Mouse (Mus musculus) liver, embryonic 16.5 days (tissue): ENCODE measurements at regions not wholly inside any gene's neighbourhood (a gene's known extent, or its start where the extent isn't known, plus 50 kb on each side); places are given as distances from the start of the nearest gene placed in this dataset.

Experiments used
- ATAC-seq: fragments of 200-750 bp; cut with Nextera tagmentation; 2 replicates; pipeline ENCODE4 v1.8.0; 2017; ENCODE audit warnings: low read depth, mild to moderate bottlenecking, moderate number of reproducible peaks, moderate library complexity
- H3K27ac ChIP-seq: fragments of 300-500 bp; sonication (generic); 2 replicates; pipeline ENCODE4 v1.5.1; 2014; ENCODE audit warnings: mild to moderate bottlenecking, low read length
- H3K27me3 ChIP-seq: fragments of 300-500 bp; sonication (generic); 2 replicates; pipeline ENCODE4 v1.6.1; 2014; ENCODE audit warnings: low read depth, low read length, mixed read lengths; ENCODE audit not compliant: control insufficient read depth, insufficient read depth
- H3K36me3 ChIP-seq: fragments of 300-500 bp; sonication (generic); 2 replicates; pipeline ENCODE4 v1.6.1; 2014; ENCODE audit warnings: mild to moderate bottlenecking; ENCODE audit not compliant: control insufficient read depth, insufficient read depth
- H3K4me1 ChIP-seq: fragments of 300-500 bp; sonication (generic); 2 replicates; pipeline ENCODE4 v1.6.1; 2014; ENCODE audit warnings: low read depth, low read length, mixed read lengths; ENCODE audit not compliant: control insufficient read depth
- H3K4me2 ChIP-seq: fragments of 300-500 bp; sonication (generic); 2 replicates; pipeline ENCODE4 v1.6.1; 2014; ENCODE audit warnings: low read depth, low read length, mixed read lengths
- H3K4me3 ChIP-seq: fragments of 300-500 bp; sonication (generic); 2 replicates; pipeline ENCODE4 v1.5.1; 2014; ENCODE audit warnings: low read depth, mild to moderate bottlenecking, low read length
- H3K9ac ChIP-seq: fragments of 300-500 bp; sonication (generic); 2 replicates; pipeline ENCODE4 v1.6.1; 2014; ENCODE audit warnings: low read depth, low read length
- H3K9me3 ChIP-seq: fragments of 300-500 bp; sonication (generic); replicated peaks from 2 replicates; pipeline ENCODE4 v1.6.1; 2016; ENCODE audit warnings: low read length; ENCODE audit not compliant: control insufficient read depth
- WGBS: fragments of 180-500 bp; shearing (Covaris S2); extraction: QIAGEN DNeasy Blood & Tissue Kit; methylation state at CpG from one replicate; pipeline ENCODE4 v1.1.7; 2014; ENCODE audit not compliant: insufficient replicate concordance; 5-methylcytosine and 5-hydroxymethylcytosine counted together

- no peaks in the 10 kb centered on the region for H3K36me3 ChIP-seq
- H3K4me2 ChIP-seq = no peak overlapping the region
- H3K4me1 ChIP-seq = no peaks in the 10 kb centered on the region
- no peaks in the 10 kb centered on the region for H3K27me3 ChIP-seq
- H3K9me3 ChIP-seq = no peaks in the 10 kb centered on the region
- 37% methylated on average over 5 of the region's 5 CpGs for WGBS
- no peak for ATAC-seq
- H3K27ac ChIP-seq = no peak overlapping the region
- no peak overlapping the region for H3K9ac ChIP-seq
- H3K4me3 ChIP-seq = no peak overlapping the region
These were observed 149.5 kb downstream of the Irx5 start for GRCm38 (mm10) chr8:92506906-92507305.

- no peaks in the 10 kb centered on the region for H3K4me1 ChIP-seq
These were observed 158.0 kb downstream of the Irx5 start for GRCm38 (mm10) chr8:92515385-92515784.

GRCm38 (mm10) chr8:92518031-92518430 lies 156.1 kb upstream of the Irx6 start:
- 66% methylated on average over 8 of the region's 8 CpGs for WGBS
- H3K4me1 ChIP-seq = no peaks in the 10 kb centered on the region
- no peak overlapping the region for H3K4me2 ChIP-seq

More at GRCm38 (mm10) chr8:92515385-92515784, 158.0 kb downstream of the Irx5 start:
- no peak for ATAC-seq
- H3K36me3 ChIP-seq = no peaks in the 10 kb centered on the region
- H3K27ac ChIP-seq = no peak overlapping the region
- 50% methylated on average over 2 of the region's 2 CpGs for WGBS
- H3K4me2 ChIP-seq = no peak overlapping the region
- 0 out of 2 replicates have a peak, but pooled peaks cover 2% of the 10 kb centered on the region for H3K9me3 ChIP-seq
- no peaks in the 10 kb centered on the region for H3K27me3 ChIP-seq
- H3K9ac ChIP-seq = no peak overlapping the region
- H3K4me3 ChIP-seq = no peak overlapping the region

GRCm38 (mm10) chr8:92518486-92518885 lies 155.6 kb upstream of the Irx6 start:
- Histone ChIP-seq H3K4me1 (no peaks in the 10 kb centered on the region), H3K9me3 (0 out of 2 replicates have a peak, but pooled peaks cover 2% of the 10 kb centered on the region), H3K36me3 (no peaks in the 10 kb centered on the region), H3K4me3 (no peak overlapping the region), H3K27ac (no peak overlapping the region), H3K27me3 (no peaks in the 10 kb centered on the region), H3K4me2 (no peak overlapping the region), H3K9ac (no peak overlapping the region)
- WGBS = 63% methylated on average over 3 of the region's 3 CpGs
- ATAC-seq = no peak

More at GRCm38 (mm10) chr8:92518031-92518430, 156.1 kb upstream of the Irx6 start:
- Histone ChIP-seq H3K36me3 (no peaks in the 10 kb centered on the region), H3K27me3 (no peaks in the 10 kb centered on the region), H3K27ac (no peak overlapping the region), H3K9me3 (0 out of 2 replicates have a peak, but pooled peaks cover 2% of the 10 kb centered on the region), H3K9ac (no peak overlapping the region), H3K4me3 (no peak overlapping the region)
- ATAC-seq = no peak

GRCm38 (mm10) chr8:92522519-92522918 lies 151.6 kb upstream of the Irx6 start:
- no peak for ATAC-seq
- H3K4me3 ChIP-seq = no peak overlapping the region
- 69% methylated on average over 6 of the region's 6 CpGs for WGBS

GRCm38 (mm10) chr8:92529756-92530155 lies 144.3 kb upstream of the Irx6 start:
- no peaks in the 10 kb centered on the region for H3K27me3 ChIP-seq
- H3K4me2 ChIP-seq = no peak overlapping the region
- H3K9ac ChIP-seq = no peak overlapping the region
- H3K9me3 ChIP-seq = no peaks in the 10 kb centered on the region
- H3K36me3 ChIP-seq = no peaks in the 10 kb centered on the region
- no peaks in the 10 kb centered on the region for H3K4me1 ChIP-seq
- H3K4me3 ChIP-seq = no peak overlapping the region
- H3K27ac ChIP-seq = no peak overlapping the region
- no peak for ATAC-seq
- WGBS = 64% methylated on average over 11 of the region's 11 CpGs

More at GRCm38 (mm10) chr8:92522519-92522918, 151.6 kb upstream of the Irx6 start:
- Histone ChIP-seq H3K9me3 (0 out of 2 replicates have a peak, but pooled peaks cover 2% of the 10 kb centered on the region), H3K4me2 (no peak overlapping the region), H3K9ac (no peak overlapping the region), H3K27ac (no peak overlapping the region), H3K4me1 (no peaks in the 10 kb centered on the region), H3K27me3 (no peaks in the 10 kb centered on the region), H3K36me3 (no peaks in the 10 kb centered on the region)

GRCm38 (mm10) chr8:92540636-92541035 lies 133.5 kb upstream of the Irx6 start:
- H3K9me3 ChIP-seq = no peaks in the 10 kb centered on the region
- H3K27me3 ChIP-seq = no peaks in the 10 kb centered on the region
- H3K4me3 ChIP-seq = no peak overlapping the region
- no peak for ATAC-seq
- no peaks in the 10 kb centered on the region for H3K36me3 ChIP-seq
- H3K9ac ChIP-seq = no peak overlapping the region
- H3K4me1 ChIP-seq = no peaks in the 10 kb centered on the region
- WGBS = 20% methylated on average over 2 of the region's 2 CpGs
- no peak overlapping the region for H3K27ac ChIP-seq
- no peak overlapping the region for H3K4me2 ChIP-seq

GRCm38 (mm10) chr8:92545347-92546059 lies 128.6 kb upstream of the Irx6 start:
- WGBS = 50% methylated on average over 17 of the region's 17 CpGs

GRCm38 (mm10) chr8:92555140-92555539 lies 118.9 kb upstream of the Irx6 start:
- no peaks in the 10 kb centered on the region for H3K4me1 ChIP-seq
- H3K4me2 ChIP-seq = no peak overlapping the region
- no peak overlapping the region for H3K4me3 ChIP-seq
- no peaks in the 10 kb centered on the region for H3K27me3 ChIP-seq
- 76% methylated on average over 12 of the region's 12 CpGs for WGBS
- no peaks in the 10 kb centered on the region for H3K36me3 ChIP-seq
- H3K9me3 ChIP-seq = no peaks in the 10 kb centered on the region
- ATAC-seq = no peak
- H3K27ac ChIP-seq = no peak overlapping the region
- H3K9ac ChIP-seq = no peak overlapping the region

More at GRCm38 (mm10) chr8:92545347-92546059, 128.6 kb upstream of the Irx6 start:
- no peaks in the 10 kb centered on the region for H3K27me3 ChIP-seq
- H3K9me3 ChIP-seq = no peaks in the 10 kb centered on the region
- H3K4me1 ChIP-seq = no peaks in the 10 kb centered on the region
- H3K36me3 ChIP-seq = no peaks in the 10 kb centered on the region
- no peak overlapping the region for H3K9ac ChIP-seq
- no peak overlapping the region for H3K4me3 ChIP-seq
- no peak overlapping the region for H3K27ac ChIP-seq
- no peak for ATAC-seq
- no peak overlapping the region for H3K4me2 ChIP-seq
